Mouse (Mus musculus) embryo, embryonic 9.5 days (tissue): Measurements from ENCODE around the gene Tmem273.
A peak's percentile ranks its signal among the peaks of the same experiment; 100 is the strongest.

Source experiments
- DNase-seq: peaks from one replicate; pipeline ENCODE4 v3.0.0-alpha.2; 2017; ENCODE audit errors: extremely low spot score

Gene Tmem273

GRCm38 (mm10) chr14:32810111-32810510 is 24.3 kb downstream of the Tmem273 start:
- DNase-seq, result no peak

- no peak for DNase-seq
Observed at GRCm38 (mm10) chr14:32812429-32812828, 26.7 kb downstream of the Tmem273 start.

GRCm38 (mm10) chr14:32814961-32815360 is 29.2 kb downstream of the Tmem273 start:
- DNase-seq, result no peak

GRCm38 (mm10) chr14:32816533-32816932 is 30.8 kb downstream of the Tmem273 start:
- DNase-seq, result no peak

GRCm38 (mm10) chr14:32817258-32817657 is 31.5 kb downstream of the Tmem273 start:
- DNase-seq, result no peak

GRCm38 (mm10) chr14:32819297-32819696 is 33.5 kb downstream of the Tmem273 start:
- no peak for DNase-seq

- DNase-seq, result no peak
Observed at GRCm38 (mm10) chr14:32822812-32823211, 37.0 kb downstream of the Tmem273 start.

- no peak for DNase-seq
Observed at GRCm38 (mm10) chr14:32823861-32824260, 38.1 kb downstream of the Tmem273 start.

- DNase-seq, result no peak
Observed at GRCm38 (mm10) chr14:32824267-32825150, 38.7 kb downstream of the Tmem273 start.

- peak; percentile 60 for DNase-seq
Observed at GRCm38 (mm10) chr14:32825426-32826032, 39.8 kb downstream of the Tmem273 start.

GRCm38 (mm10) chr14:32827165-32827564 is 41.4 kb downstream of the Tmem273 start:
- DNase-seq, result no peak

- no peak for DNase-seq
Observed at GRCm38 (mm10) chr14:32827994-32828650, 42.4 kb downstream of the Tmem273 start.

- no peak for DNase-seq
Observed at GRCm38 (mm10) chr14:32833847-32834246, 48.1 kb downstream of the Tmem273 start, which contains the start of gene Fam170b. Fam170b (plus strand) TSS chr14:32833962.

GRCm38 (mm10) chr14:32835181-32835580 is 49.4 kb downstream of the Tmem273 start:
- DNase-seq, result no peak

- DNase-seq, result no peak
Observed at GRCm38 (mm10) chr14:32835596-32835995, 49.8 kb downstream of the Tmem273 start.

GRCm38 (mm10) chr14:32836191-32836590 is 50.4 kb downstream of the Tmem273 start:
- DNase-seq, result no peak

- no peak for DNase-seq
Observed at GRCm38 (mm10) chr14:32842052-32842451, 56.3 kb downstream of the Tmem273 start.

GRCm38 (mm10) chr14:32854059-32854458 is 68.3 kb downstream of the Tmem273 start:
- no peak for DNase-seq

GRCm38 (mm10) chr14:32856246-32856645 is 70.5 kb downstream of the Tmem273 start:
- DNase-seq, result no peak

- peak; percentile 68 for DNase-seq
Observed at GRCm38 (mm10) chr14:32856681-32857328, 71.0 kb downstream of the Tmem273 start, which contains the start of gene Vstm4. Vstm4 (plus strand) TSS chr14:32856756.

GRCm38 (mm10) chr14:32858361-32858760 is 72.6 kb downstream of the Tmem273 start:
- DNase-seq, result no peak
